Mouse (Mus musculus) bone marrow, adult 2 months (tissue): ENCODE measurements around the gene Syn3. TPM values are rescaled to one million over a fixed set of nuclear protein-coding genes. Genes with fewer than 3 reads are reported as not detected.

Source experiments
- H3K27ac ChIP-seq: fragments of 200-500 bp; 2 replicates; pipeline ENCODE4 v1.5.1; 2012; ENCODE audit warnings: low read depth, mild to moderate bottlenecking, control low read depth, inconsistent platforms, low read length; ENCODE audit not compliant: control insufficient read depth, poor library complexity, insufficient read depth
- H3K4me1 ChIP-seq: fragments of 200-500 bp; 2 replicates; pipeline ENCODE4 v1.6.1; 2011; ENCODE audit warnings: low read length; ENCODE audit not compliant: control insufficient read depth, insufficient read depth
- H3K4me3 ChIP-seq: fragments of 200-500 bp; replicated peaks from 2 replicates; pipeline ENCODE3; 2011; ENCODE audit warnings: mild to moderate bottlenecking, low read depth, low read length, control low read depth; ENCODE audit not compliant: control insufficient read depth
- CTCF ChIP-seq: fragments of 200-500 bp; IDR thresholded peaks from 2 replicates; pipeline ENCODE4 v1.5.1; 2011; ENCODE audit warnings: low read length, control low read depth; ENCODE audit not compliant: control insufficient read depth, insufficient read depth
- POLR2A ChIP-seq: fragments of 200-500 bp; IDR thresholded peaks from 2 replicates; pipeline ENCODE4 v1.6.1; 2011; ENCODE audit warnings: low read depth, mild to moderate bottlenecking, control low read depth, low read length, borderline replicate concordance; ENCODE audit not compliant: control insufficient read depth
- WGBS: fragments of 180-500 bp; shearing (Covaris S2); methylation state at CpG from one replicate; pipeline ENCODE4 v1.1.7; 2018; 5-methylcytosine and 5-hydroxymethylcytosine counted together
- polyA plus RNA-seq: library from polyadenylated mRNA; stranded (reverse); fragments of >200 nt; gene quantifications from 2 replicates; pipeline ENCODE4 v1.2.4, GENCODE M21; 2011; ENCODE audit warnings: low replicate concordance; ENCODE audit not compliant: missing spikeins, insufficient read depth, insufficient read length

Gene Syn3
- polyA plus RNA-seq, 1 experiment, result 0.75 TPM

GRCm38 (mm10) chr10:86281238-86281637 is 217.5 kb downstream of the Syn3 start:
- WGBS, result 84% methylated on average over 8 of the region's 8 CpGs
- Histone ChIP-seq H3K27ac (no peak overlapping the region), H3K4me3 (no peak overlapping the region), H3K4me1 (no peaks in the 10 kb centered on the region; the same call in 1 of the 2 replicates)
- TF ChIP-seq POLR2A (no peak), CTCF (no peak)

GRCm38 (mm10) chr10:86279579-86280168 is 219.0 kb downstream of the Syn3 start:
- no peak overlapping the region for H3K4me3 ChIP-seq
- TF ChIP-seq POLR2A (no peak), CTCF (no peak)
- no peaks in the 10 kb centered on the region; the same call in 1 of the 2 replicates for H3K4me1 ChIP-seq
- 30% methylated on average over 7 of the region's 7 CpGs for WGBS
- H3K27ac ChIP-seq, result no peak overlapping the region

GRCm38 (mm10) chr10:86278481-86278880 is 220.2 kb downstream of the Syn3 start:
- Histone ChIP-seq H3K4me3 (no peak overlapping the region), H3K27ac (no peak overlapping the region), H3K4me1 (no peaks in the 10 kb centered on the region; the same call in 1 of the 2 replicates)
- no peak for TF ChIP-seq CTCF
- no peak for TF ChIP-seq POLR2A
- WGBS, result 74% methylated on average over 2 of the region's 2 CpGs

- TF ChIP-seq CTCF (no peak), POLR2A (no peak)
- 3% methylated on average over 5 of the region's 5 CpGs for WGBS
- Histone ChIP-seq H3K27ac (no peak overlapping the region), H3K4me1 (no peaks in the 10 kb centered on the region; the same call in 1 of the 2 replicates), H3K4me3 (no peak overlapping the region)
Measured at GRCm38 (mm10) chr10:86277327-86277726, 221.4 kb downstream of the Syn3 start.

GRCm38 (mm10) chr10:86275585-86275984 is 223.1 kb downstream of the Syn3 start:
- no peak overlapping the region for H3K4me3 ChIP-seq
- H3K27ac ChIP-seq, result no peak overlapping the region
- H3K4me1 ChIP-seq, result no peaks in the 10 kb centered on the region
- no peak for TF ChIP-seq POLR2A
- no peak for TF ChIP-seq CTCF
- WGBS, result 78% methylated on average over 5 of the region's 5 CpGs

GRCm38 (mm10) chr10:86273410-86274191 is 225.1 kb downstream of the Syn3 start:
- whole genome bisulfite sequencing, result 49% methylated on average over 19 of the region's 19 CpGs
- no peak overlapping the region for H3K27ac ChIP-seq
- TF ChIP-seq CTCF, result no peak
- no peak for TF ChIP-seq POLR2A

GRCm38 (mm10) chr10:86272826-86273225 is 225.9 kb downstream of the Syn3 start:
- WGBS, result 78% methylated on average over 3 of the region's 3 CpGs
- H3K4me3 ChIP-seq, result no peak overlapping the region

More at GRCm38 (mm10) chr10:86273410-86274191, 225.1 kb downstream of the Syn3 start:
- Histone ChIP-seq H3K4me3 (no peak overlapping the region), H3K4me1 (no peaks in the 10 kb centered on the region)

GRCm38 (mm10) chr10:86270254-86270653 is 228.4 kb downstream of the Syn3 start:
- no peak overlapping the region for H3K4me3 ChIP-seq
- WGBS, result 63% methylated on average over 3 of the region's 3 CpGs
- H3K27ac ChIP-seq, result no peak overlapping the region
- H3K4me1 ChIP-seq, result no peaks in the 10 kb centered on the region
- TF ChIP-seq CTCF (no peak), POLR2A (no peak)

More at GRCm38 (mm10) chr10:86272826-86273225, 225.9 kb downstream of the Syn3 start:
- Histone ChIP-seq H3K27ac (no peak overlapping the region), H3K4me1 (no peaks in the 10 kb centered on the region)
- TF ChIP-seq POLR2A (no peak), CTCF (no peak)

GRCm38 (mm10) chr10:86264618-86265017 is 234.1 kb downstream of the Syn3 start:
- no peak overlapping the region for H3K27ac ChIP-seq
- WGBS, result 81% methylated on average over 9 of the region's 9 CpGs
- H3K4me3 ChIP-seq, result no peak overlapping the region
- TF ChIP-seq CTCF (no peak), POLR2A (no peak)
- H3K4me1 ChIP-seq, result no peaks in the 10 kb centered on the region
